Mouse (Mus musculus) CD8-positive naive resting alpha-beta T cell, adult 57 days (primary cell): ENCODE results near the gene Dmd. TPM values are rescaled to one million over a fixed set of nuclear protein-coding genes. Genes with fewer than 3 reads are reported as not detected.

ENCODE experiments used
- total RNA-seq: library from RNA; stranded (reverse); gene quantifications from one replicate; pipeline ENCODE4 v1.2.4, GENCODE M21; 2023

Dmd gene
- 0.31 TPM for total RNA-seq

GRCm38 (mm10) chrX:82948630-82949029 lies at the start of gene Dmd:
Gene Dmd (plus strand): TSS chrX:82948870.

GRCm38 (mm10) chrX:83487598-83487997 lies 538.9 kb downstream of the Dmd start, which contains the start of gene Tsga8:
Gene Tsga8 (minus strand): TSS chrX:83487924.

GRCm38 (mm10) chrX:85249379-85249778 lies 2300.7 kb downstream of the Dmd start, which contains the start of gene Fthl17a:
Gene Fthl17a (plus strand): TSS chrX:85249679.

